ENCODE assay signal across 19 mouse cellular contexts in the genomic region with DNA sequence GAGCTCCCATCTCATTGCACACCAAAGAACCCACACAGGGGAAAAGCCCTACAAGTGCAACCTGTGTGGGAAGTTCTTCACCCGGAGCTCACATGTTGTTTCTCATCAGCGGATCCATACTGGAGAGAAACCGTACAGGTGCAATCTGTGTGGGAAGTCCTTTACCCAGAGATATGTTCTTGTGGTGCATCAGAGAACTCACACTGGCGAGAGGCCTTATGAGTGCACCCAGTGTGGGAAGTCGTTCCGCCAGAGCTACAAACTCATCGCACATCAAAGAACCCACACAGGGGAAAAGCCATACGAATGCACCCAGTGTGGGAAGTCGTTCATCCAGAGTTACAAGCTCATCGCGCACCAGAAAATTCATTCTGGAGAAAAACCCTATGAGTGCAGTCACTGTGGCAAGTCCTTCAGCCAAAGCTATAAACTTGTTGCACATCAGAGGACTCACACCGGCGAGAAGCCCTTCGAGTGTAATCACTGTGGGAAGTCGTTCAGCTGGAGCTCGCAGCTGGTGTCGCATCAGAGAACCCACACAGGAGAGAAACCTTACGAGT. TPM values are rescaled to one million over a fixed set of nuclear protein-coding genes. Genes with fewer than 3 reads are reported as not detected.
DNase-seq lines count a peak whose midpoint lies in the region; ATAC-seq and TF ChIP-seq lines count a peak whose summit lies in the region.
"Had no signal": no experiment of that assay in that cellular context is flagged by ENCODE, and none has a peak within 500 bp of the region (broad histone marks: within the 10 kb centered on the region; RNA-seq: fewer than 3 reads in every experiment).

No protein-coding gene starts in this region.

- H3K9me3 ChIP-seq in heart, embryonic 10.5 days, result peaks cover 80% of the 10 kb centered on the region
- peaks cover 86% of the 10 kb centered on the region for H3K9me3 ChIP-seq in heart, embryonic 12.5 days (replicated peaks)
- H3K9me3 ChIP-seq in kidney, embryonic 15.5 days (replicated peaks), result peaks cover 80% of the 10 kb centered on the region
- peaks cover 50% of the 10 kb centered on the region for H3K9me3 ChIP-seq in stomach, postnatal 0 days (ENCODE audit: control insufficient read depth, low read length)

- H3K27me3 ChIP-seq in heart, embryonic 10.5 days (ENCODE audit: insufficient read depth, poor library complexity, severe bottlenecking), result no peaks in the 10 kb centered on the region
- H3K27me3 ChIP-seq in heart, embryonic 12.5 days (replicated peaks), result no peaks in the 10 kb centered on the region
- no peaks in the 10 kb centered on the region for H3K27me3 ChIP-seq in kidney, embryonic 15.5 days
- H3K27me3 ChIP-seq in stomach, postnatal 0 days (ENCODE audit: control insufficient read depth, insufficient read depth, low read length), result no peaks in the 10 kb centered on the region
- H3K27me3 ChIP-seq: CH12.LX; forebrain, embryonic 12.5 days; limb, embryonic 12.5 days; liver, embryonic 12.5 days had no signal

- TF ChIP-seq EP300 in stomach, postnatal 0 days (optimal IDR thresholded peaks at IDR 0.05), result no peak

- TF ChIP-seq CTCF in stomach, postnatal 0 days (IDR thresholded peaks at IDR 0.05; ENCODE audit: low read depth), result no peak

- DNase-seq in heart, embryonic 10.5 days (ENCODE audit: low spot score), result peak; percentile 73
- no peak for DNase-seq in kidney, adult 18-20 months
- peak; percentile 20 for DNase-seq in urinary bladder, adult 2 months (ENCODE audit: low spot score)
- DNase-seq in urinary bladder, adult 18-20 months (ENCODE audit: low spot score in 2 of 2), result no peak
- DNase-seq in stomach, postnatal 0 days (ENCODE audit: low spot score), result no peak
- no peak for DNase-seq in cerebellum, postnatal 4 days (ENCODE audit: low spot score in 2 of 2)
- DNase-seq: adrenal gland, adult 8-10 months; lung, adult 2 months; right cerebral cortex, postnatal 4 days had no signal

- H3K4me2 ChIP-seq in heart, embryonic 12.5 days, result no peak overlapping the region
- H3K4me2 ChIP-seq in kidney, embryonic 15.5 days, result no peak overlapping the region
- H3K4me2 ChIP-seq in stomach, postnatal 0 days (replicated peaks; ENCODE audit: low read depth), result no peak overlapping the region
- H3K4me2 ChIP-seq: forebrain, embryonic 12.5 days; limb, embryonic 12.5 days; liver, embryonic 12.5 days had no signal

- H3K9ac ChIP-seq in heart, embryonic 12.5 days, result no peak overlapping the region
- H3K9ac ChIP-seq in kidney, embryonic 15.5 days, result no peak overlapping the region
- no peak overlapping the region for H3K9ac ChIP-seq in stomach, postnatal 0 days (ENCODE audit: low read length)
- H3K9ac ChIP-seq: forebrain, embryonic 12.5 days; limb, embryonic 12.5 days; liver, embryonic 12.5 days had no signal

- H3K36me3 ChIP-seq in heart, embryonic 10.5 days, result peaks cover 96% of the 10 kb centered on the region
- H3K36me3 ChIP-seq in heart, embryonic 12.5 days, result peaks cover 92% of the 10 kb centered on the region
- peaks cover 95% of the 10 kb centered on the region for H3K36me3 ChIP-seq in kidney, embryonic 15.5 days
- H3K36me3 ChIP-seq in stomach, postnatal 0 days (ENCODE audit: control insufficient read depth, insufficient read depth, low read length), result peaks cover 67% of the 10 kb centered on the region

- H3K27ac ChIP-seq in heart, embryonic 10.5 days, result no peak overlapping the region
- no peak overlapping the region for H3K27ac ChIP-seq in heart, embryonic 12.5 days (ENCODE audit: poor library complexity, severe bottlenecking)
- no peak overlapping the region for H3K27ac ChIP-seq in kidney, embryonic 15.5 days
- no peak overlapping the region for H3K27ac ChIP-seq in stomach, postnatal 0 days (replicated peaks)
- H3K27ac ChIP-seq: forebrain, embryonic 12.5 days; kidney, postnatal 0 days; limb, embryonic 12.5 days; liver, embryonic 12.5 days had no signal

- H3K4me1 ChIP-seq in heart, embryonic 10.5 days, result no peaks in the 10 kb centered on the region
- H3K4me1 ChIP-seq in heart, embryonic 12.5 days (replicated peaks), result no peaks in the 10 kb centered on the region
- no peaks in the 10 kb centered on the region for H3K4me1 ChIP-seq in kidney, embryonic 15.5 days
- no peaks in the 10 kb centered on the region for H3K4me1 ChIP-seq in stomach, postnatal 0 days (replicated peaks; ENCODE audit: control insufficient read depth, insufficient read depth)
- H3K4me1 ChIP-seq: forebrain, embryonic 12.5 days; limb, embryonic 12.5 days; liver, embryonic 12.5 days had no signal

- WGBS in heart, embryonic 10.5 days, result 93% methylated on average over 18 of the region's 18 CpGs
- 91% methylated on average over 18 of the region's 18 CpGs for WGBS in heart, embryonic 12.5 days
- 95% methylated on average over 18 of the region's 18 CpGs for WGBS in kidney, embryonic 15.5 days
- 95% methylated on average over 18 of the region's 18 CpGs for WGBS in stomach, postnatal 0 days

- H3K4me3 ChIP-seq in heart, embryonic 10.5 days, result no peak overlapping the region
- H3K4me3 ChIP-seq in heart, embryonic 12.5 days, result no peak overlapping the region
- H3K4me3 ChIP-seq in kidney, embryonic 15.5 days (replicated peaks), result no peak overlapping the region
- no peak overlapping the region for H3K4me3 ChIP-seq in stomach, postnatal 0 days (ENCODE audit: low read depth, low read length)
- H3K4me3 ChIP-seq: forebrain, embryonic 12.5 days; limb, embryonic 12.5 days; liver, embryonic 12.5 days had no signal

- no peak for ATAC-seq in heart, embryonic 12.5 days (ENCODE audit: insufficient number of reproducible peaks, low FRiP score)
- 0 out of 2 replicates have a peak, but pooled peaks have one; percentile 5 for ATAC-seq in kidney, embryonic 15.5 days (replicated peaks; ENCODE audit: low FRiP score)
- 0 out of 2 replicates have a peak, but pooled peaks have one; percentile 24 for ATAC-seq in stomach, postnatal 0 days (ENCODE audit: low FRiP score, low TSS enrichment)
- ATAC-seq: inflammation-experienced regulatory T-cells, adult 6 months; liver, embryonic 12.5 days had no signal

RNA-seq across cellular contexts. Expression of gene Zfp112, which starts 6.9 kb away (rescaled TPM):
- 4.6 and 5.0 TPM in 2 replicates for polyA plus RNA-seq in heart, embryonic 10.5 days (2016; fragmentation: Nextera tagmentation; extraction: Ambion mirVana)
- 4.2 TPM in 2 replicates for polyA plus RNA-seq in heart, embryonic 12.5 days (2016; fragmentation: Nextera tagmentation; extraction: Ambion mirVana)
- polyA plus RNA-seq in kidney, embryonic 15.5 days (2015; fragmentation: Nextera tagmentation; extraction: Ambion mirVana), result 6.3 and 6.9 TPM in 2 replicates
- polyA plus RNA-seq in urinary bladder, adult 2 months (2012; rRNA removed), result 4.6 and 5.1 TPM in 2 replicates
- 2.2 and 3.4 TPM in 2 replicates for polyA plus RNA-seq in stomach, postnatal 0 days (2015; fragmentation: Nextera tagmentation; extraction: Ambion mirVana)

RNA-seq across cellular contexts. Expression of gene Zfp180, which starts 23.5 kb away (rescaled TPM):
- polyA plus RNA-seq in heart, embryonic 10.5 days (2016; fragmentation: Nextera tagmentation; extraction: Ambion mirVana), result 19.3 and 19.8 TPM in 2 replicates
- 15.5 and 16.1 TPM in 2 replicates for polyA plus RNA-seq in heart, embryonic 12.5 days (2016; fragmentation: Nextera tagmentation; extraction: Ambion mirVana)
- polyA plus RNA-seq in kidney, embryonic 15.5 days (2015; fragmentation: Nextera tagmentation; extraction: Ambion mirVana), result 21.1 and 23.3 TPM in 2 replicates
- polyA plus RNA-seq in urinary bladder, adult 2 months (2012; rRNA removed), result 17.2 and 19.1 TPM in 2 replicates
- polyA plus RNA-seq in stomach, postnatal 0 days (2015; fragmentation: Nextera tagmentation; extraction: Ambion mirVana), result 6.7 and 7.1 TPM in 2 replicates

RNA-seq across cellular contexts. Expression of gene Zfp235, which starts 28.7 kb away (rescaled TPM):
- polyA plus RNA-seq in heart, embryonic 10.5 days (2016; fragmentation: Nextera tagmentation; extraction: Ambion mirVana), result 8.1 and 11.5 TPM in 2 replicates
- 7.4 and 8.3 TPM in 2 replicates for polyA plus RNA-seq in heart, embryonic 12.5 days (2016; fragmentation: Nextera tagmentation; extraction: Ambion mirVana)
- polyA plus RNA-seq in kidney, embryonic 15.5 days (2015; fragmentation: Nextera tagmentation; extraction: Ambion mirVana), result 17.9 and 18.3 TPM in 2 replicates
- polyA plus RNA-seq in urinary bladder, adult 2 months (2012; rRNA removed), result 10.6 and 12.9 TPM in 2 replicates
- 8.3 TPM in 2 replicates for polyA plus RNA-seq in stomach, postnatal 0 days (2015; fragmentation: Nextera tagmentation; extraction: Ambion mirVana)

RNA-seq across cellular contexts. Expression of gene Vmn1r183, which starts 52.2 kb away (rescaled TPM):
- not detected in 2 replicates for polyA plus RNA-seq in heart, embryonic 10.5 days (2016; fragmentation: Nextera tagmentation; extraction: Ambion mirVana)
- polyA plus RNA-seq in heart, embryonic 12.5 days (2016; fragmentation: Nextera tagmentation; extraction: Ambion mirVana), result 0.01 TPM in 1 of 2 replicates, not detected in the other
- not detected in 2 replicates for polyA plus RNA-seq in kidney, embryonic 15.5 days (2015; fragmentation: Nextera tagmentation; extraction: Ambion mirVana)
- polyA plus RNA-seq in urinary bladder, adult 2 months (2012; rRNA removed), result not detected in 2 replicates
- polyA plus RNA-seq in stomach, postnatal 0 days (2015; fragmentation: Nextera tagmentation; extraction: Ambion mirVana), result 0.01 TPM in 1 of 2 replicates, not detected in the other
- polyA plus RNA-seq: forebrain, embryonic 12.5 days; heart, postnatal 0 days; kidney, postnatal 0 days; limb, embryonic 12.5 days; liver, embryonic 12.5 days; lung, adult 2 months; stomach, embryonic 16.5 days had no signal

Comparison
In these comparisons a context has a peak if more than half of its experiments do, and no peak if none do; other contexts are left out.
1. DNase-seq: peak in heart, embryonic 10.5 days (single experiment) and urinary bladder, adult 2 months (single experiment); none in kidney, adult 18-20 months (single experiment), urinary bladder, adult 18-20 months (0 of 2), stomach, postnatal 0 days (single experiment) and cerebellum, postnatal 4 days (0 of 2).